Mouse (Mus musculus) cerebellum, adult 11-12 months (tissue): ENCODE measurements around the gene Fbxl13.

Experiments
- DNase-seq: peaks from one replicate; pipeline ENCODE4 v3.0.0; 2022

The Fbxl13 gene

GRCm38 (mm10) chr5:21513363-21513762 lies 132.1 kb downstream of the Fbxl13 start:
- no peak for DNase-seq

- no peak for DNase-seq
Measured at GRCm38 (mm10) chr5:21509801-21510200, 135.6 kb downstream of the Fbxl13 start.

- no peak for DNase-seq
Measured at GRCm38 (mm10) chr5:21506887-21507286, 138.5 kb downstream of the Fbxl13 start.

- no peak for DNase-seq
Measured at GRCm38 (mm10) chr5:21505159-21505558, 140.3 kb downstream of the Fbxl13 start.

- DNase-seq = no peak
Measured at GRCm38 (mm10) chr5:21502936-21503610, 142.4 kb downstream of the Fbxl13 start.

GRCm38 (mm10) chr5:21500941-21501340 lies 144.5 kb downstream of the Fbxl13 start:
- no peak for DNase-seq

GRCm38 (mm10) chr5:21500133-21500532 lies 145.3 kb downstream of the Fbxl13 start:
- no peak for DNase-seq

GRCm38 (mm10) chr5:21498925-21499324 lies 146.5 kb downstream of the Fbxl13 start:
- DNase-seq = no peak

- DNase-seq = no peak
Measured at GRCm38 (mm10) chr5:21498490-21498889, 146.9 kb downstream of the Fbxl13 start.

- DNase-seq = no peak
Measured at GRCm38 (mm10) chr5:21496881-21497280, 148.6 kb downstream of the Fbxl13 start.

GRCm38 (mm10) chr5:21496321-21496720 lies 149.1 kb downstream of the Fbxl13 start:
- no peak for DNase-seq

GRCm38 (mm10) chr5:21494781-21495180 lies 150.7 kb downstream of the Fbxl13 start:
- DNase-seq = no peak

- DNase-seq = no peak
Measured at GRCm38 (mm10) chr5:21493294-21493999, 152.0 kb downstream of the Fbxl13 start.

GRCm38 (mm10) chr5:21492213-21492612 lies 153.2 kb downstream of the Fbxl13 start:
- DNase-seq = no peak

- DNase-seq = no peak
Measured at GRCm38 (mm10) chr5:21491469-21491868, 154.0 kb downstream of the Fbxl13 start.

GRCm38 (mm10) chr5:21489135-21489534 lies 156.3 kb downstream of the Fbxl13 start:
- no peak for DNase-seq

GRCm38 (mm10) chr5:21488506-21488905 lies 156.9 kb downstream of the Fbxl13 start:
- DNase-seq = peak; percentile 33

GRCm38 (mm10) chr5:21487716-21488115 lies 157.7 kb downstream of the Fbxl13 start:
- peak; percentile 89 for DNase-seq

- DNase-seq = no peak
Measured at GRCm38 (mm10) chr5:21487306-21487705, 158.1 kb downstream of the Fbxl13 start.

- DNase-seq = no peak
Measured at GRCm38 (mm10) chr5:21486798-21487197, 158.6 kb downstream of the Fbxl13 start.

- no peak for DNase-seq
Measured at GRCm38 (mm10) chr5:21485197-21485829, 160.1 kb downstream of the Fbxl13 start.

- DNase-seq = no peak
Measured at GRCm38 (mm10) chr5:21483275-21483674, 162.2 kb downstream of the Fbxl13 start.

GRCm38 (mm10) chr5:21482446-21483222 lies 162.8 kb downstream of the Fbxl13 start:
- DNase-seq = no peak
